Mouse (Mus musculus) lung, adult 10 weeks (tissue): ENCODE measurements around the gene Bms1. TPM values are rescaled to one million over a fixed set of nuclear protein-coding genes. Genes with fewer than 3 reads are reported as not detected.

ENCODE experiments used
- polyA plus RNA-seq: library from polyadenylated mRNA; stranded (reverse); fragments of 350-450 nt; fragmentation: Illumina TruSeq; extraction: RNeasy Lipid Tissue Mini Kit (QIAGEN cat#74804); gene quantifications from one replicate; pipeline ENCODE4 v1.2.3, GENCODE M21; 2014; ENCODE audit warnings: low read depth, low replicate concordance; ENCODE audit not compliant: insufficient read depth

Gene Bms1
- polyA plus RNA-seq: 10.9 TPM

DNA sequence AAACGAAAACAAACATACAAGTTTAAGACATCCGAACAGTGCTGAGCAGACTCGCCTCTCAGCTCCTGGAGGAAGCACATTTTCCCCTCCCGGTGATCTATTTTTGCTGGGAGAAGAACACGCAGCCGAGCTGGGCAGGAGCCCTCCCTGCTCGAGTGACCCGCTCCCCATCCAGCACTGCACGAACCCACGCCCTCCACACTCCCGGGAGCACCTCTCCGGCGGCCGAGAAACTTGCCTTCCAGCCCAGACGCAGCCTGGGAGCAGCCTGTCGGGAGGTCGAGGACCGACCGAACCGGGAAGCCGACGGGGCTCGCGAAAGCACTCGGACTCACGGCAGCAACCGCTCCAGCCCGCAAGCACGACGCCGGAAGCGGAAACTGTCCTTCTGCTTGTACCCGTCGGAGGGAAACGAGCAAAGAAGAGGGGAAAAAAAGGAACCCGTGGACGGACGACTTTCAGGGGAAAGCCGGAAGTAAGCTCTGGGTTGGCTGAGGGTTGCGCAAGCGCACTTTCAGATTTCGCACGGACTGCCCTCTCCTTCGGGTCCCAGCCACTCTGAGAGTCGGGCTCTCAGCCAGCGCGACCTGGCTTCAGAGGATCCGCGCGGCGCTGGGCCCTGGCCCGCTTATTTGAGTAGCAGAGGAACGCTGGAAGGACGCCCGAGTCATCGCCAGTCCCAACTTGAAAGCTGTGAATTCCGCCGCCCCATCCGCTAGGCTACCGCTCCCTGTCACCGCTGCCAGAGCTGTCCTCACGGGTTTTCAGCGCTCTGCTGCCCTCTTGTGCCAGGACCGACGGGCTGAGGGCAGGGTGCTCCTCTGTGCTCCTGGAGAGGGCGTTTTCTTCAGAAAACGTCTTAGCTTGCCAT, at the start of gene Bms1:
Gene Bms1 (minus strand): TSS at position 425 of the 871 bp plus-strand sequence.

DNA sequence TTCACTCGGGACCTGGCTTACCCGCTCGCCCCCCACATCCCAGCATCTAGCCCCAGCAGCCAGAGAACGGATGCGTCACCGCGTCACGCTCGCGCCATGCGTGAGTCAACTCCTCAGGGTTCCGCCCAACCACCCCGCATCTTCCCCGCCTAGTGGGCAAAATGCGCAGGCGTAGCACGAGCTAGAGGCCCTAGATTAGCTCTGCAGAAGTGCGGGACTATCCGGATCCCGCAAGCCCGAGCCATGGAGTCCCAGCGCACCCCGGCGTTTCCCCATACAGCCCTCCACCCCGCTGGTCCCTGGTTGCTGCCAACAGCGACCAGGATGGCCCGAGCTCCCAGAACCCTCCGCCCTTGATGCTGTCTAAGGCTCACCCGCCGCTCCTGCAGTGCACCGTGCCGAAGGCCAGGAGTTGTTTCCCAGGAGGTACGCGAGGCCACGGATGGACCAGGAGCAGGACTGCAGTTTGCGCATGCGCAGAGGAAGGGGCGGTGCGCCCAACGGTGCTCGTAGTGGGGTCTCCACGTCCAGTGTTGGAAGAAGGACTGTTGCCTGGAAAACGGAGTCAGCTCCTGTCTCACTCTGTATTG, 35.9 kb upstream of the Bms1 start, which contains the start of gene Zfp248:
Gene Zfp248 (minus strand): TSS at position 487 of the 590 bp plus-strand sequence.

Other genes with a start within 250 kb of the Bms1 start
- gene Ret, start 221.8 kb downstream of the Bms1 start, polyA plus RNA-seq: 0.73 TPM
- 1.8 TPM for gene Zfp248, start 36.1 kb upstream of the Bms1 start, polyA plus RNA-seq
- 3.1 TPM for gene Zfp9, start 59.8 kb upstream of the Bms1 start, polyA plus RNA-seq
- 1.0 TPM for gene Ankrd26, start 142.8 kb upstream of the Bms1 start, polyA plus RNA-seq